Mouse (Mus musculus): ENCODE measurements around the gene H2al1n.
"Not testable (repeated sequence)": the region's sequence is repeated elsewhere in the genome, so short reads cannot be mapped to it uniquely, and the experiment has no call there.

H2al1n gene

GRCm38 (mm10) chrX:14210848-14211247 is at the start of gene H2al1n:
Gene H2al1n (plus strand): TSS chrX:14211148.
- in situ Hi-C loops (cut with MboI, MseI): not testable (repeated sequence)

- in situ Hi-C loops (cut with MboI, MseI): no loop called here
Measured at GRCm38 (mm10) chrX:14199284-14199683, 11.7 kb upstream of the H2al1n start.

- in situ Hi-C loops (cut with MboI, MseI): no loop called here
Measured at GRCm38 (mm10) chrX:14206112-14206875, 4.7 kb upstream of the H2al1n start.

GRCm38 (mm10) chrX:14229218-14229617 is 18.3 kb downstream of the H2al1n start:
- in situ Hi-C loops (cut with MboI, MseI): no loop called here

- in situ Hi-C loops (cut with MboI, MseI): no loop called here
Measured at GRCm38 (mm10) chrX:14259597-14260239, 48.8 kb downstream of the H2al1n start.

Data from T-helper 17 cell (primary cell).